Mouse (Mus musculus): Measurements from ENCODE around the gene Dnmt3c. TPM values are rescaled to one million over a fixed set of nuclear protein-coding genes. Genes with fewer than 3 reads are reported as not detected.

Gene Dnmt3c
- polyA plus RNA-seq, 1 experiment = not detected

- TF ChIP-seq REST (IDR thresholded peaks at IDR 0.05; ENCODE audit: insufficient read depth, insufficient read length) (no peak), CEBPB (IDR thresholded peaks at IDR 0.05; ENCODE audit: insufficient read depth, poor library complexity, severe bottlenecking) (no peak), POLR2A (IDR thresholded peaks at IDR 0.05; ENCODE audit: insufficient read length, low read depth) (no peak), MAX (IDR thresholded peaks at IDR 0.05; ENCODE audit: low read depth) (no peak), E2F4 (IDR thresholded peaks at IDR 0.05; ENCODE audit: insufficient read depth) (no peak), USF1 (IDR thresholded peaks at IDR 0.05; ENCODE audit: low read depth) (no peak), MYOG (IDR thresholded peaks at IDR 0.05; ENCODE audit: control insufficient read depth in 1 of 3, insufficient read depth in 1 of 3, insufficient read length in 2 of 3, low read depth in 2 of 3) (no peak), TCF3 (IDR thresholded peaks at IDR 0.05; ENCODE audit: insufficient read length, low read depth) (no peak), TCF12 (IDR thresholded peaks at IDR 0.05; ENCODE audit: insufficient read depth, poor library complexity, severe bottlenecking) (no peak), SRF (IDR thresholded peaks at IDR 0.05; ENCODE audit: control insufficient read depth, insufficient read length, low read depth) (no peak), POLR2AphosphoS2 (IDR thresholded peaks at IDR 0.05; ENCODE audit: insufficient read length, low read depth) (no peak), MYOD1 (IDR thresholded peaks at IDR 0.05; ENCODE audit: control insufficient read depth in 1 of 3, insufficient read length in 2 of 3, low read depth in 2 of 3) (no peak)
- no peak overlapping the region for H3K4me2 ChIP-seq (ENCODE audit: low read depth)
- H3ac ChIP-seq (ENCODE audit: control insufficient read depth, insufficient read length) = no peak overlapping the region
- no peak overlapping the region for H3K4me3 ChIP-seq
- peaks cover 3% of the 10 kb centered on the region for H3K27me3 ChIP-seq (ENCODE audit: control insufficient read depth, insufficient read depth, insufficient read length)
- no peaks in the 10 kb centered on the region for H3K79me2 ChIP-seq (ENCODE audit: control insufficient read depth, insufficient read depth)
- H3K36me3 ChIP-seq (ENCODE audit: control insufficient read depth, insufficient read depth) = no peaks in the 10 kb centered on the region
Measured at GRCm38 (mm10) chr2:153724871-153725270, 28.4 kb downstream of the Dnmt3c start.

GRCm38 (mm10) chr2:153725291-153725690 is 28.8 kb downstream of the Dnmt3c start:
- H3K4me2 ChIP-seq (ENCODE audit: low read depth) = no peak overlapping the region
- H3K4me3 ChIP-seq = no peak overlapping the region
- H3ac ChIP-seq (ENCODE audit: control insufficient read depth, insufficient read length) = no peak overlapping the region
- peaks cover 3% of the 10 kb centered on the region for H3K27me3 ChIP-seq (ENCODE audit: control insufficient read depth, insufficient read depth, insufficient read length)
- no peaks in the 10 kb centered on the region for H3K36me3 ChIP-seq (ENCODE audit: control insufficient read depth, insufficient read depth)
- H3K79me2 ChIP-seq (ENCODE audit: control insufficient read depth, insufficient read depth) = no peaks in the 10 kb centered on the region
- TF ChIP-seq MAX (IDR thresholded peaks at IDR 0.05; ENCODE audit: low read depth) (no peak), USF1 (IDR thresholded peaks at IDR 0.05; ENCODE audit: low read depth) (no peak), TCF3 (IDR thresholded peaks at IDR 0.05; ENCODE audit: insufficient read length, low read depth) (no peak), REST (IDR thresholded peaks at IDR 0.05; ENCODE audit: insufficient read depth, insufficient read length) (no peak), SRF (IDR thresholded peaks at IDR 0.05; ENCODE audit: control insufficient read depth, insufficient read length, low read depth) (no peak)

- TF ChIP-seq REST (IDR thresholded peaks at IDR 0.05; ENCODE audit: insufficient read depth, insufficient read length) (no peak), TCF12 (IDR thresholded peaks at IDR 0.05; ENCODE audit: insufficient read depth, poor library complexity, severe bottlenecking) (no peak), TCF3 (IDR thresholded peaks at IDR 0.05; ENCODE audit: insufficient read length, low read depth) (no peak), SRF (IDR thresholded peaks at IDR 0.05; ENCODE audit: control insufficient read depth, insufficient read length, low read depth) (no peak), E2F4 (IDR thresholded peaks at IDR 0.05; ENCODE audit: insufficient read depth) (no peak), POLR2AphosphoS2 (IDR thresholded peaks at IDR 0.05; ENCODE audit: insufficient read length, low read depth) (no peak), MAX (IDR thresholded peaks at IDR 0.05; ENCODE audit: low read depth) (no peak), MYOG (IDR thresholded peaks at IDR 0.05; ENCODE audit: control insufficient read depth in 1 of 3, insufficient read depth in 1 of 3, insufficient read length in 2 of 3, low read depth in 2 of 3) (no peak), CEBPB (IDR thresholded peaks at IDR 0.05; ENCODE audit: insufficient read depth, poor library complexity, severe bottlenecking) (no peak), USF1 (IDR thresholded peaks at IDR 0.05; ENCODE audit: low read depth) (no peak), MYOD1 (IDR thresholded peaks at IDR 0.05; ENCODE audit: control insufficient read depth in 1 of 3, insufficient read length in 2 of 3, low read depth in 2 of 3) (no peak), POLR2A (IDR thresholded peaks at IDR 0.05; ENCODE audit: insufficient read length, low read depth) (no peak)
- no peak overlapping the region for H3ac ChIP-seq (ENCODE audit: control insufficient read depth, insufficient read length)
Measured at GRCm38 (mm10) chr2:153734033-153734432, 37.6 kb downstream of the Dnmt3c start.

GRCm38 (mm10) chr2:153740500-153741436 is 44.3 kb downstream of the Dnmt3c start, which contains the start of gene Mapre1:
Gene Mapre1 (plus strand): TSS chr2:153741274.
- peaks cover 6% of the 10 kb centered on the region for H3K27me3 ChIP-seq (ENCODE audit: control insufficient read depth, insufficient read depth, insufficient read length)
- H3K4me3 ChIP-seq = peak within 1 kb of the TSS; percentile 84
- TF ChIP-seq REST (IDR thresholded peaks at IDR 0.05; ENCODE audit: insufficient read depth, insufficient read length) (no peak), MYOG (IDR thresholded peaks at IDR 0.05; ENCODE audit: control insufficient read depth in 1 of 3, insufficient read depth in 1 of 3, insufficient read length in 2 of 3, low read depth in 2 of 3) (peak in 2 of 3 experiments; percentile 55 to 62), POLR2AphosphoS2 (IDR thresholded peaks at IDR 0.05; ENCODE audit: insufficient read length, low read depth) (peak; percentile 66), SRF (IDR thresholded peaks at IDR 0.05; ENCODE audit: control insufficient read depth, insufficient read length, low read depth) (peak; percentile 93), MYOD1 (IDR thresholded peaks at IDR 0.05; ENCODE audit: control insufficient read depth in 1 of 3, insufficient read length in 2 of 3, low read depth in 2 of 3) (peak in 2 of 3 experiments; percentile 28 to 44), USF1 (IDR thresholded peaks at IDR 0.05; ENCODE audit: low read depth) (peak; percentile 100), E2F4 (IDR thresholded peaks at IDR 0.05; ENCODE audit: insufficient read depth) (peak; percentile 61), TCF3 (IDR thresholded peaks at IDR 0.05; ENCODE audit: insufficient read length, low read depth) (no peak), POLR2A (IDR thresholded peaks at IDR 0.05; ENCODE audit: insufficient read length, low read depth) (peak; percentile 42), MAX (IDR thresholded peaks at IDR 0.05; ENCODE audit: low read depth) (no peak)
- no peaks in the 10 kb centered on the region for H3K36me3 ChIP-seq (ENCODE audit: control insufficient read depth, insufficient read depth)
- peaks cover 44% of the 10 kb centered on the region for H3K79me2 ChIP-seq (ENCODE audit: control insufficient read depth, insufficient read depth)
- peak within 1 kb of the TSS; percentile 100 for H3K4me2 ChIP-seq (ENCODE audit: low read depth)
- H3ac ChIP-seq (ENCODE audit: control insufficient read depth, insufficient read length) = peak within 1 kb of the TSS; percentile 54

More at GRCm38 (mm10) chr2:153734033-153734432, 37.6 kb downstream of the Dnmt3c start:
- H3K27me3 ChIP-seq (ENCODE audit: control insufficient read depth, insufficient read depth, insufficient read length) = peaks cover 16% of the 10 kb centered on the region
- no peaks in the 10 kb centered on the region for H3K36me3 ChIP-seq (ENCODE audit: control insufficient read depth, insufficient read depth)
- no peak overlapping the region for H3K4me2 ChIP-seq (ENCODE audit: low read depth)
- H3K79me2 ChIP-seq (ENCODE audit: control insufficient read depth, insufficient read depth) = no peaks in the 10 kb centered on the region
- H3K4me3 ChIP-seq = no peak overlapping the region

Data from myocyte (in vitro differentiated cells).